Mouse (Mus musculus) heart, postnatal 0 days (tissue): ENCODE measurements around the gene Stk19.
"Not testable (repeated sequence)": the region's sequence is repeated elsewhere in the genome, so short reads cannot be mapped to it uniquely, and the experiment has no call there.

Source experiments
- CTCF ChIP-seq: IDR thresholded peaks from 2 replicates; pipeline ENCODE4 v1.5.1; 2016; ENCODE audit warnings: antibody characterized with exemption, control low read depth, low read depth
- EP300 ChIP-seq: IDR thresholded peaks from 2 replicates; pipeline ENCODE4 v1.6.1; 2016; ENCODE audit warnings: antibody characterized with exemption, low read depth

GRCm38 (mm10) chr17:34800781-34801305 is 35.9 kb downstream of the Stk19 start:
- TF ChIP-seq CTCF, EP300: not testable (repeated sequence)
